Mouse (Mus musculus) liver, embryonic 14 days (tissue): ENCODE measurements around the gene Vmn1r85. TPM values are rescaled to one million over a fixed set of nuclear protein-coding genes. Genes with fewer than 3 reads are reported as not detected.

Source experiments
- polyA plus RNA-seq: library from polyadenylated mRNA; depleted of rRNA; stranded (reverse); fragments of >200 nt; gene quantifications from 2 replicates; pipeline ENCODE4 v1.2.3, GENCODE M21; 2012; rRNA removed

Gene Vmn1r85
- not detected in 2 replicates for polyA plus RNA-seq

DNA sequence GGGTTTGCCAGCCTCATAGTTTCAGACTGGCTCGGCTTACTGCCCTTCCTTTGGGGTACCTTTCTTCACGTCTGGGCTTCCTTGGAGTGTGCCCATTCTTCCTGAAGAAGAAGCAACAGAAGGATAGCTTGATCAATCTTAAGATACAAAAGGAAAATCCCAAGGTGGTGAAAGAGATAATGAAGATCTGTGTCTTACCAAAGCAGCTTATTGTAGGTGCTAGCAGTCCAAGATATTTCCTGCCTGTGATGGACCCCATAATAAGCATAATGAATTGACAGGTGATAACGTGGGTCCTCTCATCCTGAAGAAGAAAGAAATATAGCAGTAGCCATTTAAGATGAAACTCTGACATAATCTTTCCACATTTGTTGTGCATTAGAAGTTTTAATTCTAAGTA, at the start of gene Vmn1r85:
TSS of gene Vmn1r85 (minus strand) at position 101 of the 400 bp plus-strand sequence.

DNA sequence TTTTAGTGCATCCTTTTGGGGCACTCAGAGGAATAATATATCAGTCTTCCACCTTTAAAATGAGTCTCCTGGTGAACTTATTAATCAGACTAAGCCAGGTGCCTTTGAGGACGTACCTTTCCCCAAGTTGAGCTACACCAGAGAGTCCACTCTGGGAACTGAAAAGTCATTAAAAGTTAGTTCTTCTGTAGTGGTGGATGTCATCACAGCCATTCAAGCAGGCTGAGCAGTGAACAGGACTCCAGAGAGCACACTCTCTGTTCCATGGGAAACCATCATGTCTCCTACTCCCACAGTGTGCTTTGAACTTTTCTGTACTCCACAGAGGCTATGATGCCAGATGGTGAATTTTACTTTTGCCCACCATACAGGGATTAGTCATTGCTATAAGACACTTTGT, 45.1 kb upstream of the Vmn1r85 start, which contains the start of gene Vmn1r87:
TSS of gene Vmn1r87 (minus strand) at position 101 of the 400 bp plus-strand sequence.

DNA sequence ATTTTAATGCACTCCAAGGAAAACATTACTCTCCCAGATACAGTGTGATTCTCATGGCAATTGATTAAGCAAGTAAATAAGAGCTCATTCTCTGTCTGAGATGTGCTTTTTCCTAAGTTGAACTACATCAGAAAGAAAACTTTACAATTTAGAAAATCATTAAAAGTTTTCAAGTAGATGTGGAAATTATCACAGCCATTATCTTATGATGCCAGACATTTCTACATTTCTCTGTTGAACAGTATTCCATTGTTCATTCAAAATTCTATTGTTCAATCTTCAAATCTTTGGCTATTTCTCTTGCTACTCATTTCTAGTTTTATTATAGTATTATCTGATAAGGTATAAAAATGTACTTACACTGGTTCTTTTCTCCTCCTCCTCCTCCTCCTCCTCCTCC, 24.8 kb upstream of the Vmn1r85 start, which contains the start of gene Vmn1r86:
TSS of gene Vmn1r86 (minus strand) at position 101 of the 400 bp plus-strand sequence.

DNA sequence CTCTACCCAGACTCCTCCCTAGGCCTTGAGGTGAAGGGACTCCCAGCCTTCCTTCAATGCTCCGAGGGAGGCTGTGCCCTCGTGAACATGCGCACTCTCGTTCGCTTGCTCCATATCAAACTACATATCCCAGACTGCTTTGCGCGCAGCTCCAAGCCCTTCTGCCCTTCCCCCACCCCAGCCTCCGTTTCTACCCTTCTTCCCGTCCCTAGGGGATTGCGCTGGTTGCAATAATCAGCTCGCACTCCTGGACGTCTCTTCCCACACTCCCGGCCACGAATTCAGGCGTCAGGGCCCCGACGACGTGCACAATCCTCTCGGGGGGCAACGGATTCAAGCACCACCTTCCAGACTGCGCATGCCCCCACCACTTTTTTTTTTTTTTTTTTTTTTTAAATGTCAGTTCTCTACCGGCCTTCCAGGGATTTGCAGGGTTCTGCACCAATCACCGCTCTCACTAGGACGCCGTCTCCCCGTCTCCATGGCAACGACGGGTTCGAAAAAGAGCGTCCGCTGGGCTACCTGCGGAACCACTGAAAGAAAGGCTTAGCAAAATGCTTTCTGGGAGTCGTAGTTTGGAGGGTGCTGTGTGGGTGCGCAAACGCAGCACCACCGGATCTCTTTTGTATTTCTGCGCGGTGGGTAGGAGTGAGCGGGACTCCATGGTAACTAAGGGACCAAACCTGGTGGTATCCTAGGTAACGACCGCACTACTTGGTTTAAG, 40.5 kb downstream of the Vmn1r85 start, which contains the start of gene Mzf1:
TSS of gene Mzf1 (minus strand) at position 478 of the 724 bp plus-strand sequence.

DNA sequence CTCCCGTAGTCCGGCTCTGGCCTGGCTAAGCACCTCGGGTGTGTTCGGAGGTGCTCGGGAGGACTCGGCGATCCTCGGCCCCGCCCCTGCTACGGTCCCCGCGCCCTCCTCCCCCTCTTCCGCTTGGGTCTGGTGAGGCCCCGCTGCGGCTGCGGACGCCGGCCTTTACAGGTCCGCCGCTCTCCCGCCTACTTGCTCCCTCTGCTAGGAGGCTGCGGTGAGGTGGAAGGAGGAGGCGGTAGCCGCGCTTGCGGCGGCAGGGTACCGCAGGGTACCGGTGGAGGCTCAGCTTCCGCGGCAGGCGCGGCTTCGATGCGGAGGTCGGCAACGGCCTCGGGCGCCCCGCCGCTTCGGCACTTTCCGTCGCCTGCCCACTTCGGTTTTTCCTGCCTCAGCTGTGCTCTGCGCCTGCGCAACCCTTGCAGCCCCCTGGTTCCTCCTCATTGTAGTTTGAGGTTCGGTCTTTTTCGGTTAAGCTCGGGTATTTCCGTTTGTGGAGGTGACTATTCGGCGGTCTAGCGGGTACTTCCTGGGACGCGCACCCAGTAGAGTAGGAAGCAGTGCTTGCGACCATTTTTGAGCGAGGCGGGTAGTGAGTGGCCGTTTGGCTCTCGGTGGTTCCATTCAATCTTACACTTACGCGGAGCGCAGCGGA, 56.9 kb downstream of the Vmn1r85 start, which contains the start of gene Ube2m:
TSS of gene Ube2m (minus strand) at position 375 of the 655 bp plus-strand sequence.

DNA sequence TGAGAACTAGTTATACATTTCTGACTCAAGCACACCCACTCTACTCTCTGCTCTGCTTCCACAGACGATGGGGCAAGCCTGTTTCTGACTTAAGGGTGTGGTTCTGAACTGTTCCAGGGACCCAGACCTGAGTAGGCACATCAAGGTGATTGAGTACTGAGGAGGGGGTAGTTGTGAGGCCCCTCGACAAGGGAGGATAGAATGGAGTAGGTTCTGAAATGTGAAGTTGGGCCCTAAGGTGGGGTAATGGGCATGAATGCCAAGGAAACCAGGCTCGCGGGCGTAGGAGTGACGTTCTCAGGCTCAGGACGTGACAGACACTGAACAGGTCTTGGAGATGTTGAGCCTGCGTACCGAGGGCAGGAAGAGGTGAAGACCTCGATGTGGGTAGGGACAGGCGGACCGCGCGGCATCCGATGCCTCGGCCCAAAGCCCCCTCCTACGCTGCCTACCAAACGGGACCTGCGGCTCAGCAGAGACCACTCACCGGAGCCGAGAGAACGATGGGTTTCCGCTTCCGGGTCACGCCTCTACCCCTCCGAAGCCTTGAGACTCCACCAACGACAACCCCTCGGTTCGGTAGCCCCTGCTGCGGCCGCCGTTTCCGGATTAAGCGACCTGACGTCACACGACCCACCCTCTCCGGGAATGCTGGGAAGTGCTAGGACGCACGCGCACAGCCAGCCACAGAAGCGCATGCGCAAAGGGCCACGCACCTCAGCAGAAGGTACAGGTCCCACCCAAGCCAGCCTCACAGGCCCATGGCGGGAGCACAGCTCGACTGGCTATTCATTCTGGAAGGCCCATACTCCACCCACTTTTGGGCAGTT, 60.6 kb downstream of the Vmn1r85 start, which contains the start of gene Chmp2a:
TSS of gene Chmp2a (minus strand) at position 660 of the 830 bp plus-strand sequence.

Other genes starting within 250 kb of the Vmn1r85 start
- 0.53 and 0.68 TPM in 2 replicates for gene Zfp128, start 214.0 kb downstream of the Vmn1r85 start, polyA plus RNA-seq
- 3.1 and 3.7 TPM in 2 replicates for gene Zscan22, start 197.4 kb downstream of the Vmn1r85 start, polyA plus RNA-seq
- 1,643 and 1,838 TPM in 2 replicates for gene Rps5, start 172.9 kb downstream of the Vmn1r85 start, polyA plus RNA-seq
- gene Rnf225, start 167.8 kb downstream of the Vmn1r85 start, polyA plus RNA-seq = 0.42 and 0.56 TPM in 2 replicates
- 1.6 and 1.7 TPM in 2 replicates for gene Zfp324, start 129.3 kb downstream of the Vmn1r85 start, polyA plus RNA-seq
- gene Zfp446, start 117.3 kb downstream of the Vmn1r85 start, polyA plus RNA-seq = 2.1 and 2.4 TPM in 2 replicates
- gene Slc27a5, start 97.0 kb downstream of the Vmn1r85 start, polyA plus RNA-seq = 4.0 and 4.9 TPM in 2 replicates
- gene Trim28, start 96.1 kb downstream of the Vmn1r85 start, polyA plus RNA-seq = 116 and 134 TPM in 2 replicates
- 7.9 and 10.2 TPM in 2 replicates for gene Zbtb45, start 85.1 kb downstream of the Vmn1r85 start, polyA plus RNA-seq
- 106 and 108 TPM in 2 replicates for gene Chmp2a, start 60.4 kb downstream of the Vmn1r85 start, polyA plus RNA-seq
- gene Ube2m, start 56.9 kb downstream of the Vmn1r85 start, polyA plus RNA-seq = 95.1 and 109 TPM in 2 replicates
- 0.50 and 0.62 TPM in 2 replicates for gene Mzf1, start 40.4 kb downstream of the Vmn1r85 start, polyA plus RNA-seq
- not detected in 2 replicates for gene Vmn1r86, start 24.7 kb upstream of the Vmn1r85 start, polyA plus RNA-seq
- gene Vmn1r87, start 45.0 kb upstream of the Vmn1r85 start, polyA plus RNA-seq = not detected in 2 replicates
- under 0.01 TPM in 1 of 2 replicates, not detected in the other for gene Vmn1r88, start 64.4 kb upstream of the Vmn1r85 start, polyA plus RNA-seq
- not detected in 2 replicates for gene Vmn1r89, start 117.8 kb upstream of the Vmn1r85 start, polyA plus RNA-seq
- gene Lig1, start 182.1 kb upstream of the Vmn1r85 start, polyA plus RNA-seq = 69.0 and 75.7 TPM in 2 replicates
- gene Zswim9, start 183.5 kb upstream of the Vmn1r85 start, polyA plus RNA-seq = 1.7 and 1.8 TPM in 2 replicates
- 1.4 and 2.6 TPM in 2 replicates for gene Pla2g4c, start 229.5 kb upstream of the Vmn1r85 start, polyA plus RNA-seq